Mouse (Mus musculus) heart, postnatal 0 days (tissue): ENCODE measurements around the gene Antxr1.

Source experiments
- CTCF ChIP-seq: IDR thresholded peaks from 2 replicates; pipeline ENCODE4 v1.5.1; 2016; ENCODE audit warnings: antibody characterized with exemption, control low read depth, low read depth
- EP300 ChIP-seq: IDR thresholded peaks from 2 replicates; pipeline ENCODE4 v1.6.1; 2016; ENCODE audit warnings: antibody characterized with exemption, low read depth

- TF ChIP-seq EP300: no peak
- TF ChIP-seq CTCF: no peak
Measured at GRCm38 (mm10) chr6:87257981-87258775, 77.4 kb downstream of the Antxr1 start.
